Mouse (Mus musculus): ENCODE data around the gene Tmem25.
"Not testable (repeated sequence)": the region's sequence is repeated elsewhere in the genome, so short reads cannot be mapped to it uniquely, and the experiment has no call there.

Gene Tmem25

DNA sequence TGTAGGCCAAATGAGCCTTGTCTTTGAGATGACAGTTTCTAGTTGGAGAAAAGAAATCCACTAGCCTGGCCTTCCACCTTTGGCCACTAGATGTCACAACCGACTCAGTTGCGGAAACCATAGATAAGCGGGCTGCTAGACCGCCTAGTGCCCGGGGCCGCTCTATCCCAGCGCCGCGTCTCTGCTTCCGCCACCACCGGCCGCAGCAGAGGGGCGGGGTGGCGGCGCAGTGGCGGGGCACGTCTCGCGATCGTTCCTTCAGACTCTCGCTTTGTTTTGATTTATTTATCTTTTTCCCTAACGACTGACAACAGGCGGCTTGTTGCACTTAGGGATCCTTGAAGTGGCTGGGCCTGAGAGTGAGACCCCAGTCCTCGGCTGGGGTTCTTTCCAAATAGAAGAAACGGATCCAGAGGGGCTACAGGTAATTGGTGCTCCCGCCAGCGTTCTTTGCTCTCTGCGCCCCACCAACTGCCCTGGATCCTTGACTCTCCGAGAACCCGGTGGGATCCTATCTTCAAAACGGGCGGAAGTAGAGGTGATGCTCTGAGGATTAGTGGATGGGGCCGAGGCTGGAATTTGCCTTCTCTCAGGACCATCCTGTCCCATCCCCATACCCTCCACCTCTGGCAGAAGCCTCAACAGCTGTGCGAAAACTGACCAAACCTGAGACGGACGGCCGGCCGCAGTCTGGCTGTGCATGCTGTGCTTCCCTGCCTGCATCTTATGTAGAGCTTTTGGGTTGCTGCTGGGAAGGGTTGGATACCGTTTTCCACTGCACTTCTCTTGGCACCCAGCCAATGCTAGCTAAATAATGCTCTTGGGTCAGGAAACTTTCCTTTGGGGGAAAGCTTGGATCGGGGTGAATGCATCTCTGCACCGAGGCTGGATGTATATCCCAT, 26.1 kb downstream of the Tmem25 start:
- DNase-seq (ENCODE audit: low read depth, low spot score), result peak; percentile 89

DNA sequence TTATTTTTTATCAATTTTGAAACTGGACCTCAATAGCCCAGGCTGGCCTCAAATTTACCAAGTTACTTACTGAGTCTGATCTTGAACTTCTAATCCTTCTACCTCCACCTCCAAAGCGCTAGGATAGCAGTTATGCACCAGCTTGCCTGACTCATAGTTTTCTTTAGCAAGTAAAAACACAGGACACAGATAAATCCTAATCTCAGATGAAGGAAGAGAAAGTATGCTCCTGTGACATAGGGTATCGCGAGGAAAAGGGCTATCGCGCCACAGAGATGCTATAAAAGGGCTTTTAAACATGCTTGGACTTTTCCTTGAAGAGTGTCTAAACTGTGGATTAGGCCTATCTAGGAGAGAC, 26.7 kb downstream of the Tmem25 start:
- no peak for DNase-seq (ENCODE audit: low read depth, low spot score)

DNA sequence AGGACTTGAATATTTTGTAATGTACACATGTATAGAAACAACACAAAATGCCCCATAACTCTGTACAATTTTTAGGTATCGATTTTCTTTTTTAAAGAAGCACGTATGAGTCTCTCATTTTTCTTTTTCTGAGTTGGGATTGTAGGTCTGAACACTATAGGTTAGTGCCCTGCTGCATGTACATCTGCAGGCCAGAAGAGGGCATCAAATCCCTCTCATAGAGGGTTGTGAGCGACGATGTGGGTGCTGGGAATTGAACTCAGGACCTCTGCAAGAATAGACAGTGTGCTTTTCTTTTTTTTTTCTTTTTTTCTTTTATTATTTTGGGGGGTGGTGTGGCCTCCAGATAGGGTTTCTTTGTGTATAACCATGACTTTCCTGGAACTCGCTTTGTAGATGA, 27.7 kb downstream of the Tmem25 start:
- no peak for DNase-seq (ENCODE audit: low read depth, low spot score)

DNA sequence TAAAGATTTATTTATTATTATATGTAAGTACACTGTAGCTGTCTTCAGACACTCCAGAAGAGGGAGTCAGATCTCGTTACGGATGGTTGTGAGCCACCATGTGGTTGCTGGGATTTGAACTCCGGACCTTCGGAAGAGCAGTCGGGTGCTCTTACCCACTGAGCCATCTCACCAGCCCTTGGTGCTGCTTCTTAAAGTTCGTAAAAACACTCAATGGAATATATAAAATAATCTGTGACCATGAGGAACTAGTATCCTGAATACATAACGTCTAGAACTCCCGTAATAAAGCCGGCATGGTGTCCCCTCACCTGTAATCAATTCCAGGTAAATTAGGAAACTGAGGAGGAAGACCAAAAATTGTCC, 31.1 kb downstream of the Tmem25 start:
- not testable (repeated sequence) for DNase-seq (ENCODE audit: low read depth, low spot score)

DNA sequence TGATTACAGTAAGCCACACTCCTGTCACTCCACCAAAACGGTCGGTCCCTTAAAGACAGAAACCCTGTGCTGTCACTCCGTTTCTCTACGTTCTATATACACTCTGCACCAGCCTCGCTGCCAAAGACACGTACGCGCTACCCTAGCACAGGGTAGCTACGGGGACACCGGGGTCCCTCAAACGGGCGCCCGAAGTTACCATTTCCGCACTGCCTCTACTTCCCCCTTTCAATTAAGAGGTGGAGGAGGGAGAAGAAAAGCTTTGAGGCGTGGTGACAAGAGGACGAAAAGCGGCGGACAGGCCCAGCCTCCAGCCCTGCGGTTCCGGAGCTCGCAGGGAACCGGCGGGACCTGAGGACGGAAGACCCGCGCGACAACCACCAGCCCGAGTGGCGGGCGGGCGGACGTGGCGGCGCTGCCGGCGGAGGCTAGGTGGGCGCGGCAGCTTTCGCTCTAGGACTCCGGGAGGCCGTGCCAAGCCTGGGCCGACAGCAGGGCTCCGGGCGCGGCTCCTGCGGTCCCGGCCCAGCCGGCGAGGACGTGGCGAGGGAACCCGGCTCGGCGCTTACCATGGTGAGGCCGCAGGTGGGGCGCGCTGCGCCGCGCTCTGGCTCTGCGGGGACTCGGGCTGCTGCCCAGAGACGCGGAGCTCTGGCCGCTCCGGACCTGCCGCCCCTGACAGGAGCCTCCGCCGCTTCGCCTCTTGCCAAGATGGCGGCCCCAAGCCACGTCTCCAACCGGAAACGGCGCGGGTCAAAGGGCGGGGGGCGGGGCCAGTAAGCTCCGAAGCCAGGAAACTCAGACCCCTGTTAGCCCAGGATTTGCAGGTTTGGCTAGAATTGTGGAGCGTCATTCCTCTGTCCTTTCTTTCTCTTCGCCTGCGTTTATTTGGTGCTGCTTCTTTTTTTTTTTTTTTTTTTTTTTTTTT, 31.7 kb downstream of the Tmem25 start, which contains the start of the genes Arcn1 and Ift46:
TSS of gene Arcn1 (minus strand) at position 745 of the 928 bp plus-strand sequence.
TSS of gene Ift46 (plus strand) at position 808 of the 928 bp plus-strand sequence.
- DNase-seq (ENCODE audit: low read depth, low spot score), result peak; percentile 67

DNA sequence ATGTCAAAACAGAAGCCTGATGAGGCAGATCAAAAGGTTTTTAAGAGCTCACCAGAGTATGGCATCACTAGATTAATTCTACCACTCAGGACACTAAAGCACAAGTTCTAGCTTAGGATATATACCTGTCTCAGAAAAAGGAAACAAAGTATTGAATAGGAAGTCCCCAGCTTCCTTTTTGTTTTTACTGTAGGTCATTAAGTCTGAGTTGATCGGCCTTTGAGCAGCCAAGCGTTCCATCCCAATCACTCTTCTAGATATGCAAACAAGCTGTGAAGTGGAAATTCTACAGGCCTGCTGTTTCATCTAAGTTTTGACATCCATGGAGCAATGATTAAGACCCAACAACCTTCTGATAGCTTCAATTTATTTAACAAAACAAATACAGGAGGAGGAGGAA, 38.2 kb downstream of the Tmem25 start:
- DNase-seq (ENCODE audit: low read depth, low spot score), result no peak

DNA sequence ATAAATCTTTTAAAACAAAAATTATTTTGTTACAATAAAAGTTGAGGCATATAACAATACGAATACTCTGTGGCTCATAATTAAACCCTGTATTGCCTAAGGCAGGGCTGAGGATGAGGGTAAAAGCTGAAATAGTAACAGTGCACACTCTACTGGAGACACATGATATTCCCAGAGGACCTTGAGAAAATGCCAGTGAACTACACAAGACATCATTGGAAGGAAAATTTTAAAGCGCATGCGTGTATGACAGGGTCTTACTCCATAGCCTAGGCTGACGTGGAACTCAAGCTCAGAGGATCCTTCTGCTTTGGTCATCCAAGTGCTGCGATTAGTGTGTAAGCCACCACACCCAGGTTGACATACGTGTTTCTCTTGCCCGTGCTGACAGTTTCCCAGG, 50.6 kb downstream of the Tmem25 start:
- DNase-seq (ENCODE audit: low read depth, low spot score), result no peak

DNA sequence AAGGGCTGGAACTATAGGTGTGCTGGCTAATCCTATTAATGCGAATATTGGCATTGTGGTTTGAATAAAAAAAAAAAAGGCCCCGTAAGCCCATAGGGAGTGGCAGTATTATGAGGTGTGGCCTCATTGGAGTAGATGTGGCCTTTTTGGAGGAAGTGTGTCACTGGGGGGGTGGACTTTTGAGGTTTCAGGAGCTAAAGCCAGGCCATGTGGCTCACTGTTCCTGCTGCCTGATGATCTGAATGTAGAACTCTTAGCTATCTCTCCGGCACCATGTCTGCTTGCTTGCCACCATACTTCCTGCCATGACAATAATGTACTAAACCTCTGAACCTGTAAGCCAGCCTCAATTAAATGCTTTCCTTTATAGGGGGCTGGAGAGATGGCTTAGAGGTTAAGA, 51.8 kb downstream of the Tmem25 start:
- DNase-seq (ENCODE audit: low read depth, low spot score), result no peak

DNA sequence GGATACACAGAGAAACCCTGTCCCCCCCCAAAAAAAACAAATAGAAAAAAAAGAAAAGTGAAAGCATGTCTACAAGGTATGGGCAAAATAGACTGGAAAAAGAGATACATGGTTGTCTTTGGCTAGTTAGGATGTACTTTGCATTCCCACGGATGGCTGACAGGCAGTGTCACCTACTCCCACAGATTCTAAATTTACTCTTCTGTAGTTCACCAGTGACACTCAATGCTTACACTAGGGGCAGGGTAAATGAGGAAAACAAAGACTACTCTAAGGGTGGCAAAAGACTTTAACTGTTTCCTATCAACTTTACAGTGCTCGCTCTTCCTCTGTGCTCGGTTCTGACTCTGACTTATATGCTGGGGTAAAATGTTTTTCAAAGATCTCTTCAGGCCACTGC, 52.4 kb downstream of the Tmem25 start:
- DNase-seq (ENCODE audit: low read depth, low spot score), result no peak

DNA sequence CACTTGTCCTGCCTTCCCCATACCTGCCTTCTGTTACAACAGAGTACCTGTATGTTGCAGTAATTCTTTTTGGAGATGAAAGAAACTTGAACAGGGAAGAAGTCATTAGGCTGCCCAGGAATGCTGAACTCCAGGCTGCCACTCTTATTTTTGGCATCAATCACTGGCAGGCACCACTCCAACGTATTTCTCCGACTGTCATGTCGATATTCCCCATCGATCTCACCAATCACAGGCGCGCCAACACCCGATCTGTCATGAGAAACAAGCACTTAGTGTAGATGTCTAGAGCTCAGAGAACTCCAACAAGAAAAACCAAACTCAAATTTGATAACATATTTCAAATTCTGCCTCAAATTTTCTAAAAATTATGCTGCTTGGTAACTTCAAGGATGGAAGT, 53.7 kb downstream of the Tmem25 start:
- no peak for DNase-seq (ENCODE audit: low read depth, low spot score)
